Mouse (Mus musculus): ENCODE results near the gene Bricd5.

Bricd5 gene

DNA sequence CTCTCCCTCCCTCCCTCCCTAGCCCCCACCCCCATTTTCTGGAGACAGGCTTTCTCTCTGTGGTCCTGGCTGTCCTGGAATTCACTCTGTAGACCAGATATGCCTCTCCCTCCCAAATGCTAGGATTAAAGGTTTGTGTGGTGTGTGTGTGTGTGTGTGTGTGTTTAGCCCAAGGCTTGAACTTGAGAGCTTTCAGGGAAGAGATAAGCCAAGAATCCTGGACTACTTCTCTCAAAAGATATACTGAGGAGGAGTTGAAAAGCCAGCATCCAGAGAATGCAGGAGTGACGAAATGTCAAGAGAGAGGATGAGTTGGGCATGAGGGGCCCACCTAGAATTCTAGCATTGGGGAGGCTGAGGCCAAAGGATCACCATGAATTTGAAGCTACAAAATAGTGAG lies 10.8 kb upstream of the Bricd5 start:
- no peak for DNase-seq (ENCODE audit: low spot score)

DNA sequence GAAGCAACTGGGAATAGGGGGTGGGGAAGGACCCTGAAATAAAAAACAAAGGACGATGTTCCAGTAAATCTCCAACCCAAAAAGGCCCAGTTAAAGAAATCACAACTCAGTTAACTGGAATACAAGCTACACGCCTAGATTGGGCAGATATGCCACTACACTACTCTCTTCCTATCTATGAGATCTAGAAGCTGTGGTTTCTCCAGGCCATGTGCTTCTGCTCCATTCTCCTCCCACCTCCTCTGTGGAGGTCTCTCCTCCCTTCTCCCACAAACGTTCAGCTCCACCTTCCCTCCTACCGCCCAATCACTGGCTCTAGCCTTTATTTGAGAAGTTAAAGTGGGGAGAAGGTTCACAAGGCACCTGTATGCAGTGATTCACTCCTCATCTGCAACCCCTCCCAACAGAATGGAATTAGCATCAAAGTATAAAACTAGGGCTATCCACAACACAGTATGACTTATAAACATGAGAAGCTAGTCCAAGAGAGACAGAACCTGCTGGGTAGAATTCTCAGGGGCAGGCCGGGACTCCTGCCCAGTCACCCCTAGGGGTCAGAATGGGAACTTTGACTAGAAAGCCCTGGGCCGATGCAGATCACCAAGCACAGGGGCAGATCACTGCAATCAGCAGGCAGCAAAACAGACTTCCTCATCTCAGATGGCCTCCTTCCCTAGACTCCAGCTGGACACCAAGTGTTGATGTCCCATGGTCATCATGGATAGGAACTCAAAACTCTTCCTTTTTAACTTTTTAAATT lies 10.1 kb upstream of the Bricd5 start:
- no peak for DNase-seq (ENCODE audit: low spot score)

DNA sequence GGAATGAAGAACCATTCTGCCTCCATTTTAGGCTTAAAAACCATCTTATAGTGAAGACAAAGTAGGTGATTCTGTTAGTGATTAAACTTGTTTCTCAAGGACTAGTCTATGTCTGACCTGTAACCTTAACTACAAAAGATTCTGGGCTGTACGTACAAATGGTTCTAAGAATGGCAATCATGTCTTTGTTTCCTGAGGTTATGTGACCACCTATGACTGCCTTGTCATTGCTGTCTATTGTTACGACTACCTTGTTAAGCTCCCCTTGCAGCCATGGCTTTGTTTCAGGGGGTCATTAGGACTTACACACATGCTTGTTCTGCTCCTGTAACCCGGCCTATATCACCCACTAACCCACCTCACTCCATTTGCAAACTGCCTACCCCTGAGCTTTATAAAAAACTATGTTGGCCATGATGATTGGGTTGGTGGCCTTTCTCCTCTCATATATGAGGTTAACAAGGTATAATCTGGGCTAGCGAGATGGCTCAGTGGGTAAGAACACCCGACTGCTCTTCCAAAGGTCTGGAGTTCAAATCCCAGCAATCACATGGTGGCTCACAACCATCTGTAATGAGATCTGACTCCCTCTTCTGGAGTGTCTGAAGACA lies 4.9 kb upstream of the Bricd5 start:
- no peak for DNase-seq (ENCODE audit: low spot score)

DNA sequence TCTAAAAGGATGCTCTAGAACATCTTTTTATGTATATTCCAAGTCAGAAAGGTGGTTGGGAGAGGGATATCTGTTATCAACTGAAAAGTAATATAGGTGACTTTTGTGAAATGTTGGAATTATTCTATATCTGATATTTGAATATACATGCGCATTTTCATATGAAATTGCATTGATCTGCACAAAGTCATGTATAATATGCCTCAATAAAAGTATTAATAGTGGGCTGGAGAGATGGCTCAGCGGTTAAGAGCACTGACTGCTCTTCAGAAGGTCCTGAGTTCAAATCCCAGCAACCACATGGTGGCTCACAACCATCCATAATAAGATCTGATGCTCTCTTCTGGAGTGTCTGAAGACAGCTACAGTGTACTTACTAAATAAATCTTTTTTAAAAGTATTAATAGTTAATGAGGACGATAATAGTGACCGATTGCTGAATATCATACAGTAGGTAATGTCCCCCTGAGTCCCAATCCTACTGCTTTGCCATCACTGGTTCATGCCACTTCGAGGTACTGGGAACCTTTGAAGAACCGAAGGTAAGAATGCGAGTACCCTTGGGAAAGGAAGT lies 4.3 kb upstream of the Bricd5 start:
- DNase-seq (ENCODE audit: low spot score), result no peak

DNA sequence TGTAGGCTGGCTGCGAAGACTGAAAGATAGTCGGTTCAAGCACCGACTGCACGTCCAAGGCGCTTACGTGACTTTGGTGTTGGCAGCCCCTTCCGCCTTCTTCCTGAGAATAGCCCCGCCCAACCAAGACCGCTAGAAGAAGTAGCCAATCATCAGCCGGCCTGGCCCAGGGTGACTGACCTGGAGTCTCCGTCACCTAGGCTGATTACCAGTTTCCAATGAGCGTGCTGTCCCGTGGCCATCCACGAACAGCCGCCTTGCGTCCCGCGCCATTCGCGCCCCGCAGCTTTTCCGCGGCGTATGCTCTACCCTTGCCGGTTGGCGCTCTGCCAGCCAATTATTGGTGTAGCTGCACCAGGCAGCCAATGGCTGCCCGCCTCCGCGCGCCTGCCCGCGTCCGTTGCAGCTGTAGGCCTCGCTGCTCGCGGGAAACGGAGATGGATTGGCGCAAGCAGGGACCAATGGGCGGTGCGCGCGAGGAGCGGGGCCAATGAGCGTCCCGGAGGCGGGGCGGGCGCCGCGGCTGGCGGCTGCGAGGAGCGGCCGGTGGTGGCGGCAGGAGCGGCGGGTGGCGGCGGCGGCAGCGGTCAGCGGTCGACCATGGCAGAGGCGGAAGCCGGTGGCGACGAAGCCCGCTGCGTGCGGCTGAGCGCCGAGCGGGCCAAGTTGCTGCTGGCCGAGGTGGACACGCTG lies 3.6 kb upstream of the Bricd5 start, which contains the start of the genes E4f1 and Pgp:
E4f1 (minus strand) TSS at position 404 of the 693 bp plus-strand sequence.
Pgp (plus strand) TSS at position 483 of the 693 bp plus-strand sequence.
- DNase-seq (ENCODE audit: low spot score), result peak; percentile 98

DNA sequence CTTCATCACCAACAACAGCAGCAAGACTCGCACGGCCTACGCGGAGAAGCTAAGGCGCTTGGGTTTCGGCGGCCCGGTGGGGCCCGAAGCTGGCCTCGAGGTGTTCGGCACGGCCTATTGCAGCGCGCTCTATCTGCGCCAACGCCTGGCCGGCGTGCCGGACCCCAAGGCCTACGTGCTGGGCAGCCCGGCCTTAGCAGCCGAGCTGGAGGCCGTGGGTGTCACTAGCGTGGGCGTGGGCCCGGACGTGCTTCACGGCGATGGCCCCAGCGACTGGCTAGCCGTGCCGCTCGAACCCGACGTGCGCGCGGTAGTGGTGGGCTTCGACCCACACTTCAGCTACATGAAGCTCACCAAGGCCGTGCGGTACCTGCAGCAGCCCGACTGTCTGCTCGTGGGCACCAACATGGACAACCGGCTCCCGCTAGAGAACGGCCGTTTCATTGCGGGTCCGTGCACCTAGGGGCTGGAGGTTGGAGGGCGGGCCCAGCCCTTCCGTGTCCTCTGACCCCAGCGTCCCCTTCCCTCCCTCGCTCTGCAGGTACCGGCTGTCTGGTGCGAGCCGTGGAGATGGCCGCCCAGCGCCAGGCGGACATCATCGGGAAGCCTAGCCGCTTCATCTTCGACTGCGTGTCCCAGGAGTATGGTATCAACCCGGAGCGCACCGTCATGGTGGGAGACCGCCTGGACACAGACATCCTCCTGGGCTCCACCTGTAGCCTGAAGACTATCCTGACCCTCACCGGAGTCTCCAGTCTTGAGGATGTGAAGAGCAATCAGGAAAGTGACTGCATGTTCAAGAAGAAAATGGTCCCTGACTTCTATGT lies 2.8 kb upstream of the Bricd5 start:
- DNase-seq (ENCODE audit: low spot score), result no peak

DNA sequence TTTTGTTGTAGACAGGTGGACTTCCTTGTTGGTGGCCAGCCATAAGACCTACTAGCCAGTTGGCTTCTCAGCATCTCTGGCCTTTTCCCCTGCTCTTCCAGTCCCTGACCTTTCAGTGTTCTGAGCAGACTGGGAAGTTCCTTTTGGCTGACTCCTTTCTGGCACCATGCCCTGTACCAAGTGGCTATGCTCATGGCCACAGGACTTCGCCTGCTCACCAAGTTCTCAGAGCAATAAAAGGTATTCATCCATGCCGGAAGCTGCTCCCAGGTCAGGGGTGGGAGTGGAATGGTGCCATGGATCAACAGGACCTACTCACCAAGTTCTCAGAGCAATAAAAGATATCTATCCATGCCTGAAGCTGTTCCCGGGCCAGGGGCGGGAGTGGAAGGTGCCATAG lies 1.2 kb upstream of the Bricd5 start:
- peak; percentile 64 for DNase-seq (ENCODE audit: low spot score)

DNA sequence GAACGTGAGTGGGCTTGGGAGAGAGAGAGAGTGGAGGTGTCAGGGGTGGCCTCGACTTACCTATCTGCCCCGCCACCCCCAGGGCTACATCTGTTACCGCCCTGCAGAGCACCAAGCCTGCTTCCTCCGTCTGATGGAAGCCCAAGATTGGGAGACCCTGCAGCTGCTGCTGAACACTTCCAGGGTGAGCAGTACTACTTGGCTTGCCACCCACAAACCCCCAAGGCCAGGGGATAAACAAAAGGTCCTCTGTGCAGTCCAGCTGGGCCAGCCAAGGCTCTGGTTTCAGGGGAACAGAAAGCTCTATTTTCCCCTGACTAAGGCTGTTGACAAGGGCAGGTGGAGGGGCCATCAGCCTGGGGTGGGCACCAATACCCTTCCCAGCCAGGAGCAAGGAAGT lies 873 bp downstream of the Bricd5 start:
- peak; percentile 41 for DNase-seq (ENCODE audit: low spot score)

DNA sequence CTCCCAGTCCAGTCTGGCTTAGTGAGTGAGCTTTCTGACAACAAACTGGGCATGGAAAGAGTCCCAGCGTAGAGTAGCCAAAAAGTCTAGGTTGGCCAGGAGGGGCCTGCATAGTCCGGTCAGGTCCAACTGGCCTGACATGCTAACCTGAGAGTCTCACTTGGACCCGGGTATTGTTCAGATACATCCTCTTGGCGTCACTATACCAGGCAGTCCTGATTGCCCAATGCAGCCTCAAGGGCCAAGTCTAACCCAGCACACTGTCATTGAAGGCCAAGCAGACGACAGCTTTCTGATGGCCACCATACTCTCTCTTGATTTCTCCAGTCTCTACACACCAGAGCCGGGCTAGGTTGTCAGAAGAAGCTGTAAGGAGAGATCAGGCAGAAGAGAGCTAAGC lies 1.9 kb downstream of the Bricd5 start:
- DNase-seq (ENCODE audit: low spot score), result no peak

DNA sequence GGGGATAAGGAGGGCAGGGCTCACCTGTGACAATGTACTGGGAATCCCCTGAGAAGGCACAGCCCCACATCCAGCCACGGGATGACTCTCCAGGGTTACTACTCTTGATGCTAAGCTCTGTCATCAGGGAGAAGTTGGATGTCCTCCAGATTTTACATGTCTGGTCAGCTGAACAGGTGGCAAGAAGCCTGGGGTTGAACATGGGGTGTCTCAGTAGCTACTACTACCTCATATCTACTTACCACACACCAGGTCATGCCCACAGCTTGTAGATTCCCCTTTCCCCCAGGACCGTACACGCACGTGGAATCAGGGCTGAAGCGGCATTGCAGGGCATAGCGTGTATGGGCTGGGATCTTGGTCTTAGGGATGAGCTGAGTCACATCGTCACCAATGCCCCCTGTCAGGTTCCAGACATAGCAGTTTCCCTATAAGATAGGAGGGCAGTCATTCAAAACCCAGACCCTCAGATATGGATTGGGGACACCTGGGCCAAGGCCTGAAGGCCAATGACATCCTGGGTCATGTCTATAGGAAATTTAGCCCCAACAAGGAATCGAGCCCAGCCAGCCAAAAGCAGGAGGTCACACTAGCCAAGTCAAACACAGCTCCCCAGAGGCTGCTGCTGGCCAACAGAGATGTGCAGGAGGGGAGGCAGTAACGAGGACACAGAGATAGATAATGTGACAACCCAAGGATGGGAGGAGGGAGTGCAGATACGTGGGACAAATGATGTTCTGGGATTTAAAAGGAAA lies 2.5 kb downstream of the Bricd5 start:
- no peak for DNase-seq (ENCODE audit: low spot score)

DNA sequence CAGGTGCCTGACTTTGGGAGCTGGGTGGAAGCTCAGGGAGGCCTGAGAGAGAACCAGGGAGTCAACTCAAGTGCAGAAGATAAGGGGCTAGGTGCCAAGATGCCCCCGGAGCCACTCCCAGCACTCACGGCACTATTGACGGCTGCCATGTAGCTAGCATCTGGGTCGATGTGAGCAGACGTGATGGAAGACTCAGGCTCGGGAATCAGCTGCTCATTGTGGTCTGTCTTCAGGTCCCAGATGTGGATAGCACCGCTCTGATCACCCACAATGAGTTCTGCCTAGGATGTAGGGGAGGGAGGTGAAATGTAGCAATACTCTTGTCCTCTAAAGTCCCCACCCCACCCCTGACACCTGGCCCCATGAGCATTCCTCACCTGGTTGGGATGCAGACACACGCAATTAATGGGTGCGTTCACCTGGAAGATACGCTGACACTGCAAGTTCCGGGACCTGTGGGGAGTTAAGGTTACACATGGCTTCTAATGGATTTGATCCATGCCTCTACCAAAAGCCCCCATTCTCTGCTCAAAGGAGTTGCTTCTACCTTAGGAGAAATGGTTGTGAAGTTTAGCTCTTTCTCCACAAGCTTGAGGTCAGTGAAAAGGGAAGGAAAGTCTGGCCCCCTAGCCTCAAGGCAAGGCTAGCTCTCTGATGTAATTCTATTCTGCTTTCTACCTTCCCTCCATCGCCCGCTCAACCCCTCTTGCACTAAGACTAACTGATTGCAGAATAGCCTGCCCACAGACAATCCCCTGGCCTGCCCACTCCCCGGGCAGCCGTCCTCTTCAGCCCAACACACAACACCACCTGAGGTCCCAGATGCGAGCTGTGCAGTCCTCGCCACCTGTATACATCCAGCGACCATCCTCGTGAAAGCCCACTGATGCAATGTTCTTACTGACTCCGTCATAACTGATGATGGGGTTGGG lies 3.6 kb downstream of the Bricd5 start:
- DNase-seq (ENCODE audit: low spot score), result no peak

DNA sequence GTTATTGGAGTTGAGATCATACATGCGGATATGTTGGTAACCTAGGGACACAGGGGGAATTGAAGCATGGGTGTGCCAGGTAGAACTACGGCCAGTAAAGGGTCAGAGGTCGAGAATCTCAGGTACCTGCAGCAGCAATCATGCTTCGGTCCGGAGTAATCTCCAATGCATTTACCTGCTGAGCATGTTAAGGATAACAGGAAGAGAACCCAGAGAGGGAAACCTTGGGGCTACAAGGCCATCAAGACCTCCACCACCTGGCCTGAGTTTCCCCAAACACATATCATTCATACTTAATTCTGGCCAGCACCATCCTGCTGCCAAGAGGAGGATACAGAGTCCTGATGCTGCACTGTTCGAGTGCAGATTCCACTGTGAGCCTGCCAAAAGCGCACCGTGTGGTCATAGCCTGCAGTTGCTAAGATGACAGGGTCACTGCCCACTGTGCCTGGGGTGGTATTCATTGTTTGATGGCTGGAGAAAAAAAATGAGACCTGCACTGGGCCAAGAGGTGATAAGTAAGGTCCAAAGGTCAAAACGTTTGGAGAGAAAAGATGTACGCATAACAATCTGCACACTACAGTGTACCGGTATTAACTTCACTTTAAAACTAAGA lies 4.4 kb downstream of the Bricd5 start:
- no peak for DNase-seq (ENCODE audit: low spot score)

DNA sequence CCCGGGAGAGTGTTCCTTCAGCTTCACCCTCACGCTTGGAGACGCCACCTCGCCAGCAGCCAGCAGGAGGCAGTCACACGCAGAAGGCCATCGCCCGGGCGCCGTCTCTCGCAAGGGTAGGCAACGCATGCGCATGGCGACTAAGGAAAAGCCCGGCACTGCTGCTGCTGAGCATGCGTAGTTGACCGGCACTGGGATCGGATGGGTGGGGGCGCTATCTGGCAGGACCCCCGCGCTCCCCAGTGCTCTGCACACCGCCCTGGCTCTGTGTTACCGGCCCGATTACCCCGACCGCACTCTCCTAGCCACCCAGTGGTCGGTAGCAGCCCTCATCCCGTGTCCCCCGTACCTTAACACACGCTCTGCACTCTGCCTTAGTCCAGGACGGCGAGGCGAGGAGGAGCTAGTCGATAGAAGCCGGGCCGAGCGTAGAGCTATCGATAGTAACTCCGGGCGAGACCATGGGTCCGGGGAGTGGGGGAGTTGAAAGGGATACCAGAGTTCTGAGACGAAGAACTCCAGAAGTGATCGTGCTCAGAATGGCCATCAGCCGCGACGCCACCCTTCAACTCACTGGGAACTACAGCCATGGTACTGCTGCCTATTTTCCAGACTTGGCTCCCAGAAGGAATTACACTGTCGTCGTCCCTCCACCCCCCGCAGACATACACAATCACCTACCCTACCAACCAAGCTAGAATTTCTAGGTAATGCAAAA lies 5.1 kb downstream of the Bricd5 start, which contains the start of gene Mlst8:
Mlst8 (minus strand) TSS at position 416 of the 718 bp plus-strand sequence.
- peak; percentile 92 for DNase-seq (ENCODE audit: low spot score)

DNA sequence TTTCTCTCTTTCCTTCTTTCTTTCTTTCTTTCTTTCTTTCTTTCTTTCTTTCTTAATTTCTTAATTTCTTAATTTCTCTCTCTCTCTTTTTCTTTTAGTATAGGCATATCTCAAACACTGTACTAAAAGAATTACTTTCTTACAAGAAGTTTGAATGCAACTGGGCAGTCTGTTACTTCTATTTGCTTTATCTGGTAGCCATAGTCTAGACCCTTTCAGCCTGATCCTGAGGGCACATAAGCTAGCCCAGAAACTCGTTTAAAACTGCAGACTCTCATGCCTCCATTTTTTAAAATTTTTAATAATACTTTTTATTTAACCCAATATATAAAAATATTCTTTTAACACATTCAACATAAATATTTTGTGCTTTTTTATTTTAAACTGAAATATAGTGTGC lies 5.7 kb downstream of the Bricd5 start:
- no peak for DNase-seq (ENCODE audit: low spot score)

DNA sequence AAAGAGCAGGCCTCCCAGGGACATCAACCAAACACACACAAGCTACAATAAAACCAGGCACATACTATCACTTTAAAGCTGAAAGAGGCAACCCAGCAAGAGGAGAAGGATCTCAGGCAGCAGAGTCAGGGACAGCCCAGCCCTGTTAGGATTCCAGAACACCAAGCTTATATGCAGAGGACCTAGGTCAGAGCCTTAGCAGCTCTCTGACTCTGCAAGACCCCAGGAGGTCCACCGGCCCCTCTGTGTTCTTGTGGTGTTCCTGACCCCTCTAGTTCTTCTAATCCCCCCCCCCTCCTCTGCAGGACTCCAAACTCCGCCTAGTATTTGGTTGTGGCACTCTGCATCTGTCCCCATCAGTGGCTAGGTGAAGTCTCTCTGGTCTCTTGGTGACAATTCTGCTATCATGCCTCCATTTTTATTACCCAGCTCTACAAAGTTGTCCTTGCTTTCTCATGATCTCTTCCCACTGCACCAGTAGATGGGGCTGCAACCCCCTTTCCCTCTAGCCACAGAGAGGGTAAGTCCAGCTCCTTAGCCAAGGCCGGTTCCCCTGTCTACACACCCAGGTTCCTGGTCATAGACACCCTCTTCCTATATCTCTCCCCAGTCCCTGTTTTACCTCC lies 6.6 kb downstream of the Bricd5 start:
- no peak for DNase-seq (ENCODE audit: low spot score)

DNA sequence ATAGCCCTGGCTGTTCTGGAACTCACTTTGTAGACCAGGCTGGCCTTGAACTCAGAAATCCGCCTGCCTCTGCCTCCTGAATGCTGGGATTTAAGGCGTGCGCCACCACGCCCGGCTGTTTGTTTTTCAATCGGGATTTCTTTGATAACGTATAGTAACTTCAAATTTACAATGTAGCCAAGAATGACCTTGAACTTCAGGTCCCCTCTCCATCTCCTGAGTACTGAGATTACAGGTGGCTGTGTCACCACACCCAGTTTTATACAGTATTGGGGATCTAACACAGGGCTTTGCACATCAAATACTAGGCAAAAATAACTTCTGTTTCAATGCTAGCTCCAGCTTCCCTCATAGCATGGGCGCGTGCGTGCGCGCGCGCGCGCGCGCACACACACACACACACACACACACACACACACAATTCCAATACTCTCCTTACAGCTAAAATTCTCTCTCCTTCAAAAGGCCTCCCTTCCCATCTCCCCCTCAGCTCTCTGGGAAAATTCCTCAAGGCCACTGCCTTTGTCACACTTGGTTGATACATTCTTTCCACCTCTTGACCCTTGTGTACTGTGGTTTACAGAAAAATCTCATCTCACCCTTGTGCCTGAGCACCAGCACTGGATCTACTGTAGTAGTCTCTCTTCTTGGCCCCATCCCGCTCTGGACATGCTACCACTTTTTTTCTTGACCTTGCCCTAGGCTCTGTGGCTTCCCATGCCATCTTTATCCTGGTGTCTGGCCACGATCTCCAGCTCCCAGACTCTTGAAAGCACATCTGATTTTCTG lies 7.5 kb downstream of the Bricd5 start:
- DNase-seq (ENCODE audit: low spot score), result no peak

DNA sequence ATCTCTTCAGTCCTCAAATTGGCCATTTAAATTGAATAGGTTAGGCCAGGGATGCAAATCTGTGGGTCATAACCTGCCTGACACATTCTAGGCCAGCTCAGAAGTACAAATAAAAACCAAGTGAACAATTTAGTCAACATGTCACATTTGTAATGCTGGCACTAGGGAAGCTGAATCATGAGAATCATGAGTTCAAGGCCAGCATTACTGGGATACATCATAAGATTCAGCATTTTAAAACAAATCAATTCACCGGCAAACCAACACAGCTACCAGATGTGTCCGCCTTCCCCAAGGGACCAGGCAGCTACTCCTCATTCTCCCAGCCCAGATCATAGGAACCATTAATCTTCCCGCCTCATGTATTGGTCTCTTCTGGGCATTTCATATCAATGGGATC lies 9.8 kb downstream of the Bricd5 start:
- no peak for DNase-seq (ENCODE audit: low spot score)
